Mouse (Mus musculus) bone marrow, adult 2 months (tissue): Measurements from ENCODE around the gene Hsd11b1.

Source experiments
- CTCF ChIP-seq: fragments of 200-500 bp; IDR thresholded peaks from 2 replicates; pipeline ENCODE4 v1.5.1; 2011; ENCODE audit warnings: low read length, control low read depth; ENCODE audit not compliant: control insufficient read depth, insufficient read depth
- POLR2A ChIP-seq: fragments of 200-500 bp; IDR thresholded peaks from 2 replicates; pipeline ENCODE4 v1.6.1; 2011; ENCODE audit warnings: low read depth, mild to moderate bottlenecking, control low read depth, low read length, borderline replicate concordance; ENCODE audit not compliant: control insufficient read depth

DNA sequence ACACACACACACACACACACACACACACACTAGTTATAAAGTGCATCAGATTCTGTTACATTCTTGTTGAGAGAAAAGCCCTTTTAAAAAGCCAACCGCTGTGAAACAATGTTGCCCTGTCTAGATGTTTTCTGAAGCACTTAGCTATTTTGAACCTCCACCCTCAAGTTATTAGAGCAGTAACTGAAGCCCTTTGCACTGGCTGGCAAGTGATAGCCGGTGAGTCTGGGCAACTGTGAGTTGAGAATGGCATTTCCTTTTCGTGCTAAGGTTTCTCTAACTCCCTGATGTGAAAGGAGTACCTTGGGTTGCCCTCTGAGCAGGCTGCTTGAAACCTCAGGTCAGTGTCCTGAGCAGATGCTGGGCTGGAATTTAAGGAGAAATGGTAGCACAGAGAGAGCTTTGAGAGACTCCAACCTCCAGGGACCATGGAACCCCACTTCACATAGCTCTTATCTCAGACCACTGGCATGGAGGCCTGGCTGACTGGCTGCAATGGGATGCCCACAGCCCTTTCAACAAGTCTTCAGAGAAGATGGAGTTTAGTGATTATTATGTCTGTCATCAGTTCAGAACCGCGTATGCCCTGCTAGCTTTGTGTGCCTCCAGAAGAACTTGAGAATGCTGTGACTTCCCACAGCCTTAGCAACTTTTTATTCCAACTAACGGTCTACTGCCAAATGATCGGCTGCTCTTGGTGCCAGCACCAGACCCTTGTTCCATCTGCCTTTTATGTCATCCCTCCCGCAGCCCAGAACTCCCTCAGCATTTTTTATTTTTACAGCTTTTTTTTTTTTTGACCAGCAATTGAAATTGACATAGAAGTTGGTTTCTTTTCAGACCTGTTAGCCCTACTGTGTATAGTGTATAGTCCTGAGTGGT is 608 bp downstream of the Hsd11b1 start:
- TF ChIP-seq CTCF (no peak), POLR2A (no peak)
